Mouse (Mus musculus) MEL (cell line): ENCODE measurements around the gene Rtl9. TPM values are rescaled to one million over a fixed set of nuclear protein-coding genes. Genes with fewer than 3 reads are reported as not detected.

Experiments used
- DNase-seq: peaks from one replicate; pipeline ENCODE4 v3.0.0; 2011; ENCODE audit warnings: low read depth, low spot score
- H3K27ac ChIP-seq: 2 replicates; pipeline ENCODE4 v1.5.1; 2012; ENCODE audit warnings: low read depth, mild to moderate bottlenecking, control low read depth, low read length, moderate library complexity; ENCODE audit not compliant: control insufficient read depth
- H3K27me3 ChIP-seq, 2 experiments: fragments of 150-350 bp in 1 of 2; sonication (generic) in 1 of 2; 2 replicates each; pipeline ENCODE4 v1.6.1; 2012; ENCODE audit warnings: low read length in 2 of 2, mild to moderate bottlenecking in 2 of 2, improper control_type of control experiment in 1 of 2, moderate library complexity in 1 of 2; ENCODE audit not compliant: insufficient read depth in 2 of 2, control insufficient read depth in 1 of 2
- H3K36me3 ChIP-seq, 2 experiments: 2 replicates each; pipeline ENCODE4 v1.6.1; 2012 to 2014; ENCODE audit warnings: low read length in 2 of 2, improper control_type of control experiment in 1 of 2, inconsistent platforms in 1 of 2, mild to moderate bottlenecking in 1 of 2; ENCODE audit not compliant: insufficient read depth in 2 of 2, control insufficient read depth in 1 of 2
- H3K4me1 ChIP-seq, 2 experiments: fragments of 150-350 bp in 1 of 2; sonication (generic) in 1 of 2; 2 replicates each; pipeline ENCODE4 v1.6.1; 2012; ENCODE audit warnings: low read length in 2 of 2, improper control_type of control experiment in 1 of 2, mild to moderate bottlenecking in 1 of 2; ENCODE audit not compliant: insufficient read depth in 2 of 2, control insufficient read depth in 1 of 2
- H3K4me3 ChIP-seq, 2 experiments: fragments of 150-350 bp in 1 of 2; sonication (generic) in 1 of 2; 2 replicates each; pipeline ENCODE4 v1.5.1; 2012; ENCODE audit warnings: low read depth in 2 of 2, low read length in 2 of 2, mild to moderate bottlenecking in 2 of 2, moderate library complexity in 2 of 2, control low read depth in 1 of 2, improper control_type of control experiment in 1 of 2; ENCODE audit not compliant: control insufficient read depth in 1 of 2, insufficient read depth in 1 of 2
- H3K79me2 ChIP-seq: 2 replicates; pipeline ENCODE4 v1.6.1; 2012; ENCODE audit warnings: mild to moderate bottlenecking, low read length, moderate library complexity; ENCODE audit not compliant: control insufficient read depth, poor library complexity, insufficient read depth
- H3K9ac ChIP-seq: 2 replicates; pipeline ENCODE4 v1.6.1; 2012; ENCODE audit warnings: low read depth, mild to moderate bottlenecking, control low read depth, low read length, moderate library complexity; ENCODE audit not compliant: control insufficient read depth, poor library complexity, severe bottlenecking
- H3K9me3 ChIP-seq: fragments of 150-350 bp; sonication (generic); replicated peaks from 2 replicates; pipeline ENCODE4 v1.6.1; 2012; ENCODE audit warnings: mild to moderate bottlenecking, low read length, improper control_type of control experiment, moderate library complexity; ENCODE audit not compliant: insufficient read depth
- BHLHE40 ChIP-seq: IDR thresholded peaks from 2 replicates; pipeline ENCODE4 v1.6.1; 2012; ENCODE audit warnings: low read depth, mild to moderate bottlenecking, inconsistent platforms, low read length, improper control_type of control experiment, borderline replicate concordance
- CHD1 ChIP-seq: IDR thresholded peaks from 2 replicates; pipeline ENCODE4 v1.6.1; 2012; ENCODE audit warnings: low read depth, mild to moderate bottlenecking, inconsistent platforms, low read length, improper control_type of control experiment
- CHD2 ChIP-seq: IDR thresholded peaks from 2 replicates; pipeline ENCODE4 v1.6.1; 2011; ENCODE audit warnings: low read length, improper control_type of control experiment
- CTCF ChIP-seq, 3 experiments: IDR thresholded peaks in 2 of 3; conservative IDR thresholded peaks in 1 of 3; 2 replicates each; pipeline ENCODE4 v1.5.1; 2011 to 2012; ENCODE audit warnings: low read length in 3 of 3, low read depth in 2 of 3, mild to moderate bottlenecking in 2 of 3, improper control_type of control experiment in 1 of 3, inconsistent platforms in 1 of 3, mixed read lengths in 1 of 3, moderate library complexity in 1 of 3; ENCODE audit not compliant: control insufficient read depth in 1 of 3, insufficient read depth in 1 of 3, poor library complexity in 1 of 3, severe bottlenecking in 1 of 3
- ELF1 ChIP-seq: IDR thresholded peaks from 2 replicates; pipeline ENCODE4 v1.6.1; 2014; ENCODE audit warnings: low read depth, mild to moderate bottlenecking, inconsistent platforms, low read length, improper control_type of control experiment, moderate library complexity
- ETS1 ChIP-seq: IDR thresholded peaks from 2 replicates; pipeline ENCODE4 v1.6.1; 2012; ENCODE audit warnings: low read depth, mild to moderate bottlenecking, inconsistent platforms, low read length, improper control_type of control experiment, moderate library complexity
- GABPA ChIP-seq: IDR thresholded peaks from 2 replicates; pipeline ENCODE4 v1.6.1; 2012; ENCODE audit warnings: low read depth, mild to moderate bottlenecking, inconsistent platforms, low read length, improper control_type of control experiment, moderate library complexity
- GATA1 ChIP-seq: IDR thresholded peaks from 2 replicates; pipeline ENCODE4 v1.6.1; 2011; ENCODE audit warnings: low read depth, low read length, improper control_type of control experiment
- JUND ChIP-seq: IDR thresholded peaks from 2 replicates; pipeline ENCODE4 v1.6.1; 2011; ENCODE audit warnings: low read depth, mild to moderate bottlenecking, improper control_type of control experiment, low read length
- MAZ ChIP-seq: IDR thresholded peaks from 2 replicates; pipeline ENCODE4 v1.6.1; 2012; ENCODE audit warnings: low read depth, mild to moderate bottlenecking, inconsistent platforms, low read length, improper control_type of control experiment
- MXI1 ChIP-seq: IDR thresholded peaks from 2 replicates; pipeline ENCODE4 v1.6.1; 2011; ENCODE audit warnings: mild to moderate bottlenecking, low read depth, low read length, improper control_type of control experiment
- MYC ChIP-seq: IDR thresholded peaks from 2 replicates; pipeline ENCODE4 v1.6.1; 2011; ENCODE audit warnings: low read depth, mild to moderate bottlenecking, low read length, improper control_type of control experiment, moderate library complexity
- POLR2AphosphoS5 ChIP-seq: IDR thresholded peaks from 2 replicates; pipeline ENCODE4 v1.6.1; 2012; ENCODE audit warnings: low read depth, borderline replicate concordance, mild to moderate bottlenecking, inconsistent platforms, low read length, moderate library complexity, mixed read lengths
- RAD21 ChIP-seq: IDR thresholded peaks from 2 replicates; pipeline ENCODE4 v1.6.1; 2011; ENCODE audit warnings: mild to moderate bottlenecking, low read depth, low read length, improper control_type of control experiment
- SIN3A ChIP-seq: IDR thresholded peaks from 2 replicates; pipeline ENCODE4 v1.6.1; 2012; ENCODE audit warnings: low read length, improper control_type of control experiment, inconsistent platforms
- SMC3 ChIP-seq: IDR thresholded peaks from 2 replicates; pipeline ENCODE4 v1.6.1; 2011; ENCODE audit warnings: low read depth, low read length, improper control_type of control experiment
- TAL1 ChIP-seq: IDR thresholded peaks from 2 replicates; pipeline ENCODE4 v1.6.1; 2012; ENCODE audit warnings: mild to moderate bottlenecking, inconsistent platforms, low read length, moderate library complexity, mixed read lengths
- TBP ChIP-seq: IDR thresholded peaks from 2 replicates; pipeline ENCODE4 v1.8.0; 2011; ENCODE audit warnings: low read depth, low read length, improper control_type of control experiment
- TCF12 ChIP-seq: IDR thresholded peaks from 2 replicates; pipeline ENCODE4 v1.6.1; 2014; ENCODE audit warnings: low read depth, mild to moderate bottlenecking, inconsistent platforms, low read length, improper control_type of control experiment, moderate library complexity
- UBTF ChIP-seq: IDR thresholded peaks from 2 replicates; pipeline ENCODE4 v1.6.1; 2012; ENCODE audit warnings: low read depth, mild to moderate bottlenecking, inconsistent platforms, low read length, improper control_type of control experiment, moderate library complexity, borderline replicate concordance; ENCODE audit not compliant: insufficient read depth
- USF1 ChIP-seq: IDR thresholded peaks from 2 replicates; pipeline ENCODE4 v1.6.1; 2014; ENCODE audit warnings: low read depth, mild to moderate bottlenecking, inconsistent platforms, low read length, improper control_type of control experiment, moderate library complexity
- ZC3H11A ChIP-seq: IDR thresholded peaks from 2 replicates; pipeline ENCODE4 v1.6.1; 2012; ENCODE audit warnings: low read depth, mild to moderate bottlenecking, inconsistent platforms, low read length, improper control_type of control experiment
- ZKSCAN1 ChIP-seq: IDR thresholded peaks from 2 replicates; pipeline ENCODE4 v1.6.1; 2012; ENCODE audit warnings: low read depth, mild to moderate bottlenecking, inconsistent platforms, low read length, improper control_type of control experiment, moderate library complexity
- polyA plus RNA-seq, 2 experiments: library from polyadenylated mRNA; stranded (reverse) in 1 of 2; unstranded in 1 of 2; fragments of >175 nt in 1 of 2; fragments of >200 nt in 1 of 2; gene quantifications; 2 replicates each; pipeline versions ENCODE4 v1.2.1 to v1.2.4; 2012; ENCODE audit warnings: low replicate concordance in 2 of 2, low read depth in 1 of 2; ENCODE audit not compliant: insufficient read length in 2 of 2, insufficient read depth in 1 of 2, missing spikeins in 1 of 2
- total RNA-seq: library from RNA; depleted of rRNA; stranded (reverse); fragments of 300-350 nt; gene quantifications from 2 replicates; pipeline ENCODE4 v1.2.3, GENCODE M21; 2012; rRNA removed

The Rtl9 gene
- not detected in 2 replicates for total RNA-seq
- not detected for polyA plus RNA-seq

DNA sequence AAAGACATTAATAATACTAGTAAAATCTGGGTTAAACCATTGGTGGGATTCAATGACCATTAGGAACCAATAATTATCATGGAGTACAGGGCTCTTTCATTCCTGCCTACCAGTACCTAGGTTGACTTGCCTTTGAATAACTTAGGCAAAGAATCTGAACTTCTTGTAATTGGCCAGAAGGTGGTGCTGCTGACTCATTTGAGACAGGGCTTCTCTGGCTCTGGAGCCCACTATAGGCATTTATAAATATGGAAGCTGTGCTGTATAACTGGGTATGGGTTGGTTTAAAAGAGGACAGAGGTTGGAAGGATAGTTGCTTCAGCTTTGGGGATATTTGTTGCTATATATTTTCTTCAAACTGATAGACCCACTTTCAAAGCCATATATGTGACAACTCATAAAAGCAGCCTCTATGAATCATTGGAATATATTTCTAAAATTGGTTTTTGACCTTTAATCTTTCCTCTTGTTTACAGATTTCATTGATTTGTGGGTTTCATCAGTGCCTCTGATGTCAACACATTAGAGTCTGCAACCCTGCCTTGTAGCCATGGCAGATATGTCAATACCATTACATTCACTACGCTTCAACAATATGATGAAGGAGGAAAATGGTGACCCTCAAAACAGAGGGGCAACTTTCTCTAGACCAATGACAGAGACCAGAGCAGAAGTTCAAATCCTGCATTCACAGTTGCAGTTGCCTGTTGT is at the start of gene Rtl9:
TSS of gene Rtl9 (plus strand) at position 551 of the 711 bp plus-strand sequence.
- H3K36me3 ChIP-seq, result no peaks in the 10 kb centered on the region
- H3K27me3 ChIP-seq, result peaks cover 9 to 15% of the 10 kb centered on the region in 2 experiments
- no peak for TF ChIP-seq GATA1
- no peak for TF ChIP-seq POLR2AphosphoS5
- TF ChIP-seq ETS1, result no peak
- TF ChIP-seq TBP, result no peak
- TF ChIP-seq ZC3H11A, result peak; percentile 68
- TF ChIP-seq ZKSCAN1, result no peak
- peak; percentile 84 for TF ChIP-seq SMC3
- no peak for TF ChIP-seq UBTF
- peak; percentile 92 for TF ChIP-seq RAD21
- TF ChIP-seq SIN3A, result no peak
- no peak for TF ChIP-seq ELF1
- TF ChIP-seq GABPA, result no peak
- TF ChIP-seq JUND, result no peak
- TF ChIP-seq BHLHE40, result no peak
- TF ChIP-seq CTCF (IDR thresholded peaks at IDR 0.05 in 2 of 3, conservative IDR thresholded peaks at IDR 0.05 in 1 of 3; ENCODE audit: control insufficient read depth in 1 of 3, insufficient read depth in 1 of 3, low read depth in 2 of 3, low read length in 3 of 3, poor library complexity in 1 of 3, severe bottlenecking in 1 of 3), result peak; percentile 56 to 89 (median 64)
- no peak for TF ChIP-seq USF1
- TF ChIP-seq TAL1, result no peak
- no peak for TF ChIP-seq MYC
- TF ChIP-seq CHD1, result no peak
- TF ChIP-seq CHD2, result no peak
- no peaks in the 10 kb centered on the region for H3K4me1 ChIP-seq
- H3K9me3 ChIP-seq, result no peaks in the 10 kb centered on the region
- no peaks in the 10 kb centered on the region for H3K79me2 ChIP-seq
- H3K9ac ChIP-seq, result no peak within 1 kb of the TSS
- peak; percentile 62 for DNase-seq
- H3K4me3 ChIP-seq, result no peak within 1 kb of the TSS
- H3K27ac ChIP-seq, result no peak within 1 kb of the TSS

DNA sequence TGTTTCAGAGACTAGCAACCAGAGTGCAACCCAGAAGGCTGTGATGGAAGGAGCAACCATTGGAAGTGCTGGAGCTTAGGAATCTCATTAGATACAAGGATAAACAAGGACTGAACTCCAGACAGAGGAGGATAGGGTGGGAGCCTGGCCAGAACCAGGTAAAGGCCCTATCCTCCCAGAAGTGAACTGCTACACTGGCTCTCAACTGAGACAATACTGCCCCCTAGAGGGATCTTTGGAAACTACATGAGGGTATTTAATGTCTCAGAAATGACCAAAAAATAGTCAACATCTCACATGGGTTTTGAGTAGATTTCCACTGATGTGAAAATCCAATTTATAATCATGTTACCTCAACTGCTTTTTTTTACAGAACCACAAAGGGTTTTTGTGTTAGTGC is 47.9 kb upstream of the Rtl9 start:
- Histone ChIP-seq H3K4me1 (no peaks in the 10 kb centered on the region), H3K27ac (no peak overlapping the region), H3K4me3 (no peak overlapping the region), H3K9me3 (no peaks in the 10 kb centered on the region), H3K9ac (no peak overlapping the region), H3K36me3 (no peaks in the 10 kb centered on the region), H3K27me3 (no peaks in the 10 kb centered on the region; a peak in 1 of 4 replicates), H3K79me2 (no peaks in the 10 kb centered on the region)
- peak; percentile 74 for DNase-seq
- TF ChIP-seq CHD2 (no peak), CTCF (IDR thresholded peaks at IDR 0.05 in 2 of 3, conservative IDR thresholded peaks at IDR 0.05 in 1 of 3; ENCODE audit: control insufficient read depth in 1 of 3, insufficient read depth in 1 of 3, low read depth in 2 of 3, low read length in 3 of 3, poor library complexity in 1 of 3, severe bottlenecking in 1 of 3) (peak; percentile 49 to 96 (median 84)), JUND (peak; percentile 67; the same call in 1 of the 2 replicates), MXI1 (no peak), MAZ (peak; percentile 32; the same call in 1 of the 2 replicates), SMC3 (peak; percentile 99), ZC3H11A (peak; percentile 99), TCF12 (no peak), BHLHE40 (0 out of 2 replicates have a peak, but pooled peaks have one; percentile 36), SIN3A (0 out of 2 replicates have a peak, but pooled peaks have one; percentile 31)
